In the genomic region with DNA sequence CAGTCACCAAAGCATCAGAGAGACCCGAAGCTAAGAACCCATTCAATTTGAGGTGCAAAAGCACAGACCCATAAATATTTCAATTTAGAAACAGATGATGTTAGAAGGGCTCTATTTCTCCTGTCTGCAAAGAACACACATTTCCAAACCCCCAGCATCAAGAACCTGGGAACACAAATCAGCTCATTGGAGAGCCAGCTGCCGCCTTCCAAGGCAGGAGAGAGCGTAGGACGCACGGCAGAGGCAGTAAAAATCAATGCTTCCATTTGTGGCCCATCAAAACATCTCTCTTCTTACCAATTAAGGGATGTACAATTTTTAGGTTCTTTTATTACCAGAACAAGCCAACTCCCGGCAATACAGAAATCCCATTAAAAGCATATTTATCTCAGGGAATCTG, we compare ENCODE assay signal across 16 mouse cellular contexts.
DNase-seq lines count a peak whose midpoint lies in the region; ATAC-seq lines count a peak whose summit lies in the region.
"Had no signal": no experiment of that assay in that cellular context is flagged by ENCODE, and none has a peak within 500 bp of the region (broad histone marks: within the 10 kb centered on the region; RNA-seq: fewer than 3 reads in every experiment).

No protein-coding gene starts in this region.

- peak overlapping the region; percentile 3; the same call in 1 of the 2 replicates for H3K4me2 ChIP-seq in intestine, embryonic 14.5 days (ENCODE audit: low read length)
- no peak overlapping the region for H3K4me2 ChIP-seq in intestine, embryonic 15.5 days (replicated peaks)
- no peak overlapping the region for H3K4me2 ChIP-seq in midbrain, embryonic 16.5 days (ENCODE audit: low read length)
- no peak overlapping the region for H3K4me2 ChIP-seq in liver, embryonic 12.5 days

- no peak for DNase-seq in intestine, embryonic 14.5 days (ENCODE audit: low spot score)
- peak; percentile 14 to 23 for DNase-seq in right cerebral cortex, adult 2 months (ENCODE audit: low spot score in 2 of 2)
- DNase-seq in right cerebral cortex, postnatal 25 days = no peak
- DNase-seq in spleen, postnatal 36 days (ENCODE audit: low spot score in 2 of 2) = no peak
- DNase-seq: adrenal gland, postnatal 14 days; cerebellum, adult 2 months; heart, adult 18-20 months; heart, postnatal 36 days; lung, postnatal 4 days; thymus, postnatal 14 days had no signal

- no peaks in the 10 kb centered on the region for H3K27me3 ChIP-seq in intestine, embryonic 14.5 days (replicated peaks; ENCODE audit: control insufficient read depth, insufficient read depth, low read length)
- no peaks in the 10 kb centered on the region for H3K27me3 ChIP-seq in intestine, embryonic 15.5 days (replicated peaks)
- no peaks in the 10 kb centered on the region for H3K27me3 ChIP-seq in midbrain, embryonic 16.5 days (ENCODE audit: control insufficient read depth, insufficient read depth, low read depth, low read length)
- H3K27me3 ChIP-seq in liver, embryonic 12.5 days (replicated peaks) = no peaks in the 10 kb centered on the region

- no peak overlapping the region for H3K9ac ChIP-seq in intestine, embryonic 14.5 days (ENCODE audit: low read length)
- H3K9ac ChIP-seq in intestine, embryonic 15.5 days = no peak overlapping the region
- no peak overlapping the region for H3K9ac ChIP-seq in midbrain, embryonic 16.5 days (ENCODE audit: low read depth, low read length)
- no peak overlapping the region for H3K9ac ChIP-seq in liver, embryonic 12.5 days
- H3K9ac ChIP-seq: liver, embryonic 14.5 days had no signal

- H3K27ac ChIP-seq in intestine, embryonic 14.5 days (ENCODE audit: low read depth) = no peak overlapping the region
- H3K27ac ChIP-seq in intestine, embryonic 15.5 days = no peak overlapping the region
- 0 out of 2 replicates have a peak overlapping the region, but pooled peaks have one; percentile 24 for H3K27ac ChIP-seq in midbrain, embryonic 16.5 days (ENCODE audit: low read length)
- H3K27ac ChIP-seq in liver, embryonic 12.5 days = no peak overlapping the region
- H3K27ac ChIP-seq: liver, embryonic 14.5 days had no signal

- peaks cover 11% of the 10 kb centered on the region for H3K4me1 ChIP-seq in intestine, embryonic 14.5 days (replicated peaks; ENCODE audit: control insufficient read depth, insufficient read depth, low read length)
- 0 out of 2 replicates have a peak, but pooled peaks cover 3% of the 10 kb centered on the region for H3K4me1 ChIP-seq in intestine, embryonic 15.5 days (replicated peaks)
- peaks cover 27% of the 10 kb centered on the region for H3K4me1 ChIP-seq in midbrain, embryonic 16.5 days (ENCODE audit: control insufficient read depth, insufficient read depth, low read length)
- H3K4me1 ChIP-seq in liver, embryonic 12.5 days = 0 out of 2 replicates have a peak, but pooled peaks cover 3% of the 10 kb centered on the region

- no peak overlapping the region for H3K4me3 ChIP-seq in intestine, embryonic 14.5 days (ENCODE audit: low read depth, low read length)
- no peak overlapping the region for H3K4me3 ChIP-seq in intestine, embryonic 15.5 days (replicated peaks)
- H3K4me3 ChIP-seq in midbrain, embryonic 16.5 days (ENCODE audit: low read depth, low read length) = no peak overlapping the region
- H3K4me3 ChIP-seq in liver, embryonic 12.5 days = no peak overlapping the region

- no peaks in the 10 kb centered on the region for H3K9me3 ChIP-seq in intestine, embryonic 14.5 days (ENCODE audit: control insufficient read depth, low read length)
- no peaks in the 10 kb centered on the region for H3K9me3 ChIP-seq in intestine, embryonic 15.5 days
- no peaks in the 10 kb centered on the region for H3K9me3 ChIP-seq in midbrain, embryonic 16.5 days (replicated peaks; ENCODE audit: control insufficient read depth, low read length, poor library complexity, severe bottlenecking)
- H3K9me3 ChIP-seq in liver, embryonic 12.5 days (replicated peaks) = no peaks in the 10 kb centered on the region

- ATAC-seq in intestine, embryonic 14.5 days (replicated peaks; ENCODE audit: low FRiP score, low TSS enrichment, low read depth) = no peak
- no peak for ATAC-seq in intestine, embryonic 15.5 days
- no peak for ATAC-seq in midbrain, embryonic 16.5 days
- no peak for ATAC-seq in liver, embryonic 12.5 days
- ATAC-seq: CD4-positive, CD25-positive, alpha-beta regulatory T cell, adult 4 months; Patski had no signal

- WGBS in intestine, embryonic 14.5 days = 54% methylated on average over 6 of the region's 6 CpGs
- WGBS in intestine, embryonic 15.5 days = 54% methylated on average over 6 of the region's 6 CpGs
- 45% methylated on average over 6 of the region's 6 CpGs for WGBS in midbrain, embryonic 16.5 days
- WGBS in liver, embryonic 12.5 days (ENCODE audit: insufficient replicate concordance) = 69% methylated on average over 6 of the region's 6 CpGs

- H3K36me3 ChIP-seq in intestine, embryonic 14.5 days (ENCODE audit: control insufficient read depth, insufficient read depth, low read length) = no peaks in the 10 kb centered on the region
- no peaks in the 10 kb centered on the region for H3K36me3 ChIP-seq in intestine, embryonic 15.5 days
- no peaks in the 10 kb centered on the region for H3K36me3 ChIP-seq in midbrain, embryonic 16.5 days (ENCODE audit: control insufficient read depth, insufficient read depth, low read length)
- no peaks in the 10 kb centered on the region for H3K36me3 ChIP-seq in liver, embryonic 12.5 days

Comparison
In these comparisons a context has a peak if more than half of its experiments do, and no peak if none do; other contexts are left out.
1. DNase-seq: peak in right cerebral cortex, adult 2 months (2 of 2); none in intestine, embryonic 14.5 days (single experiment), right cerebral cortex, postnatal 25 days (single experiment) and spleen, postnatal 36 days (0 of 2).